Mouse (Mus musculus) lung, postnatal 4 days (tissue): ENCODE results near the gene Olfr914.

Experiments
- DNase-seq, 2 experiments: peaks; one replicate each; pipeline ENCODE4 v3.0.0; 2021

The Olfr914 gene

GRCm38 (mm10) chr9:38604802-38605201 lies at the start of gene Olfr914:
Gene Olfr914, plus strand, starts transcription at chr9:38605102.
- no peak for DNase-seq

GRCm38 (mm10) chr9:38579878-38580277 lies 25.0 kb upstream of the Olfr914 start, which contains the start of gene Olfr912:
Gene Olfr912, plus strand, starts transcription at chr9:38580178.
- no peak for DNase-seq

GRCm38 (mm10) chr9:38591056-38591455 lies 13.8 kb upstream of the Olfr914 start:
- DNase-seq: no peak

GRCm38 (mm10) chr9:38592459-38592858 lies 12.4 kb upstream of the Olfr914 start, which contains the start of gene Olfr913:
Gene Olfr913, plus strand, starts transcription at chr9:38592759.
- no peak for DNase-seq

- DNase-seq: no peak
Measured at GRCm38 (mm10) chr9:38632406-38632805, 27.5 kb downstream of the Olfr914 start.

- DNase-seq: no peak
Measured at GRCm38 (mm10) chr9:38659775-38660174, 54.9 kb downstream of the Olfr914 start, which contains the start of gene Olfr916. Gene Olfr916, minus strand, starts transcription at chr9:38659875.
